28 mouse cellular contexts compared by ENCODE assay signal in genomic region chr1:157710870-157711269, GRCm38 (mm10).
DNase-seq lines count a peak whose midpoint lies in the region; ATAC-seq and TF ChIP-seq lines count a peak whose summit lies in the region.
"Had no signal": no experiment of that assay in that cellular context is flagged by ENCODE, and none has a peak within 500 bp of the region (broad histone marks: within the 10 kb centered on the region; RNA-seq: fewer than 3 reads in every experiment).

No protein-coding gene starts in this region.

- no peak for TF ChIP-seq EP300 in liver, postnatal 0 days (IDR thresholded peaks at IDR 0.05; ENCODE audit: low read depth)

- peak; percentile 60 for ATAC-seq in liver, embryonic 12.5 days
- ATAC-seq in liver, postnatal 0 days = no peak
- ATAC-seq in liver, embryonic 15.5 days (ENCODE audit: insufficient read depth) = 0 out of 2 replicates have a peak, but pooled peaks have one; percentile 41
- no peak for ATAC-seq in frontal cortex, adult (ENCODE audit: low TSS enrichment)
- ATAC-seq: activated CD4-positive, CD25-positive, alpha-beta regulatory T cell, adult 4 months; CD4-positive, CD25-positive, alpha-beta regulatory T cell, adult 4 months; forebrain, embryonic 14.5 days; Patski had no signal

- no peak for TF ChIP-seq CTCF in liver, postnatal 0 days (IDR thresholded peaks at IDR 0.05; ENCODE audit: low read depth)

- no peaks in the 10 kb centered on the region for H3K9me3 ChIP-seq in liver, embryonic 12.5 days (replicated peaks)
- H3K9me3 ChIP-seq in liver, postnatal 0 days (ENCODE audit: low read length) = no peaks in the 10 kb centered on the region
- no peaks in the 10 kb centered on the region for H3K9me3 ChIP-seq in liver, embryonic 15.5 days (replicated peaks)
- H3K9me3 ChIP-seq: embryonic facial prominence, embryonic 13.5 days; embryonic facial prominence, embryonic 15.5 days; forebrain, embryonic 10.5 days; forebrain, embryonic 12.5 days had no signal

- H3K27me3 ChIP-seq in liver, embryonic 12.5 days (replicated peaks) = no peaks in the 10 kb centered on the region
- no peaks in the 10 kb centered on the region for H3K27me3 ChIP-seq in liver, postnatal 0 days (ENCODE audit: insufficient read depth, low read length)
- H3K27me3 ChIP-seq in liver, embryonic 15.5 days = no peaks in the 10 kb centered on the region
- H3K27me3 ChIP-seq: CH12.LX; embryonic facial prominence, embryonic 13.5 days; embryonic facial prominence, embryonic 15.5 days; forebrain, embryonic 12.5 days; Patski had no signal

- WGBS in liver, embryonic 12.5 days (ENCODE audit: insufficient replicate concordance) = 60% methylated on average over 2 of the region's 2 CpGs
- WGBS in liver, postnatal 0 days (ENCODE audit: insufficient replicate concordance) = 67% methylated on average over 2 of the region's 2 CpGs
- WGBS in liver, embryonic 15.5 days (ENCODE audit: insufficient replicate concordance) = 39% methylated on average over 2 of the region's 2 CpGs

- H3K36me3 ChIP-seq in liver, embryonic 12.5 days = no peaks in the 10 kb centered on the region
- no peaks in the 10 kb centered on the region for H3K36me3 ChIP-seq in liver, postnatal 0 days (replicated peaks; ENCODE audit: insufficient read depth, low read length)
- no peaks in the 10 kb centered on the region for H3K36me3 ChIP-seq in liver, embryonic 15.5 days (replicated peaks)
- H3K36me3 ChIP-seq: embryonic facial prominence, embryonic 13.5 days; embryonic facial prominence, embryonic 15.5 days; forebrain, embryonic 10.5 days; forebrain, embryonic 12.5 days; G1E had no signal

- H3K27ac ChIP-seq in liver, embryonic 12.5 days = no peak overlapping the region
- H3K27ac ChIP-seq in liver, postnatal 0 days (ENCODE audit: low read depth) = no peak overlapping the region
- no peak overlapping the region for H3K27ac ChIP-seq in liver, embryonic 15.5 days (replicated peaks)
- H3K27ac ChIP-seq: embryonic facial prominence, embryonic 13.5 days; embryonic facial prominence, embryonic 15.5 days; forebrain, embryonic 10.5 days; forebrain, embryonic 12.5 days had no signal

- H3K4me1 ChIP-seq in liver, embryonic 12.5 days = no peaks in the 10 kb centered on the region; the same call in 1 of the 2 replicates
- H3K4me1 ChIP-seq in liver, postnatal 0 days (ENCODE audit: insufficient read depth) = no peaks in the 10 kb centered on the region
- H3K4me1 ChIP-seq in liver, embryonic 15.5 days (replicated peaks) = no peaks in the 10 kb centered on the region
- H3K4me1 ChIP-seq: embryonic facial prominence, embryonic 13.5 days; embryonic facial prominence, embryonic 15.5 days had no signal

- no peak overlapping the region for H3K4me2 ChIP-seq in liver, embryonic 12.5 days
- H3K4me2 ChIP-seq in liver, postnatal 0 days (ENCODE audit: low read depth, low read length) = no peak overlapping the region
- no peak overlapping the region for H3K4me2 ChIP-seq in liver, embryonic 15.5 days
- H3K4me2 ChIP-seq: embryonic facial prominence, embryonic 13.5 days; embryonic facial prominence, embryonic 15.5 days; forebrain, embryonic 12.5 days had no signal

- no peak overlapping the region for H3K9ac ChIP-seq in liver, embryonic 12.5 days
- no peak overlapping the region for H3K9ac ChIP-seq in liver, postnatal 0 days (replicated peaks)
- H3K9ac ChIP-seq in liver, embryonic 15.5 days = no peak overlapping the region
- H3K9ac ChIP-seq: embryonic facial prominence, embryonic 13.5 days; embryonic facial prominence, embryonic 15.5 days; forebrain, embryonic 12.5 days had no signal

- intact Hi-C loops in heart, postnatal 36 days (cut with DNase I) = no loop called here

- H3K4me3 ChIP-seq in liver, embryonic 12.5 days = no peak overlapping the region
- no peak overlapping the region for H3K4me3 ChIP-seq in liver, postnatal 0 days (ENCODE audit: low read depth, low read length)
- no peak overlapping the region for H3K4me3 ChIP-seq in liver, embryonic 15.5 days (replicated peaks)
- H3K4me3 ChIP-seq: embryonic facial prominence, embryonic 13.5 days; embryonic facial prominence, embryonic 15.5 days; erythroblast, embryonic 14.5 days; forebrain, embryonic 10.5 days; forebrain, embryonic 12.5 days had no signal

- DNase-seq in heart, adult 11 months = peak; percentile 15
- DNase-seq in heart, postnatal 36 days = no peak
- DNase-seq in liver, postnatal 0 days = no peak
- no peak for DNase-seq in adrenal gland, adult 8-10 months
- DNase-seq: adrenal gland, postnatal 10 days; adrenal gland, postnatal 25 days; B cell, adult 2 months; cerebellum, adult 11 months; cerebellum, adult 18-20 months; cerebellum, adult 8-10 months; cerebellum, adult 9-11 months; cerebellum, postnatal 14 days; cerebellum, postnatal 36 days; embryo, embryonic 11 days had no signal

Comparison
In these comparisons a context has a peak if more than half of its experiments do, and no peak if none do; other contexts are left out.
1. ATAC-seq: peak in liver, embryonic 12.5 days (single experiment) and liver, embryonic 15.5 days (single experiment); none in liver, postnatal 0 days (single experiment) and frontal cortex, adult (single experiment).